Mouse (Mus musculus) c-Kit-negative CD71-positive TER-119-positive erythroid progenitor cells, embryonic 14.5 days (primary cell): ENCODE measurements around the gene Efl1.

ENCODE experiments used
- DNase-seq: peaks from one replicate; pipeline ENCODE4 v3.0.0-alpha.2; 2013; ENCODE audit warnings: low read depth, low spot score

Efl1 gene

GRCm38 (mm10) chr7:82811140-82811851 lies 162.9 kb downstream of the Efl1 start:
- no peak for DNase-seq

GRCm38 (mm10) chr7:82812186-82813155 lies 164.1 kb downstream of the Efl1 start:
- no peak for DNase-seq

GRCm38 (mm10) chr7:82819541-82819940 lies 171.1 kb downstream of the Efl1 start:
- no peak for DNase-seq

DNA sequence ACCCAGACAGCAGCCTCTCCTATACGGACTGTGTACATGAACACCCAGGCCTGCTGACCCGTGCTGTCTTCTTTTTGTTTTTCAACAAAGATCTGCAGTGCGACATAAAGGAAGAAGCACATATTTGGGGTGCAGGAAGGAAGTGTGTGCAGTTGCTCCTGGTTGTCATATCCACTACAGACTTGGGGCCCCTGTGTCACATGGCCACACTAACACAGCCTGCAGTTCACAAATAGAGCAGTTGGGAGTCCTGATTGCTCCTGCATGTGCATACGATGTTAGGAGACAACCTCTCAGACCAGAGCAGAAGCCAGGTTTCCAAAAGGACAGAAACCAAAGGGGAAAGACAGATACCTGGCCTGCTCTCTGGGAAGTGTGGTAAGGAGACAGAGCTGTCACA lies 172.2 kb downstream of the Efl1 start:
- DNase-seq: no peak

DNA sequence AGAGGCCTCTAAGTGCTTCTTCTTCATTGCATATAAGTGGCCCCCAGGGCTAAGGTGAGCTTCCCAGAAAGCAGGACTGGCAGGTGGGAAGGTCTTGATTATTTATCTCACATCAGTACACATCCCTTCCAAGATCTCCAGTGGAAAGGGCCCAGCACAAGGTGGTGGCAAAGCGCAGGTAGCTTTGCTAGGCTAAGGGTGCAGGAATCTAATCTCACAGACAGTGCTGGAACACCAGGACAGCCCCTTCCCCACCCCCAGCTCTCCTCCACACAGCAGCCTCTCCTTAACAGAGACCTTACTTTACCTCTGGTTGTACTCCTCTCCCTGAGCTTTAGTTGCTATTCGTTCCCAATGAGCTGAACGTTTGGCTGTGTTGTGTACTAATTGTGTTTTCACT lies 173.1 kb downstream of the Efl1 start:
- no peak for DNase-seq

DNA sequence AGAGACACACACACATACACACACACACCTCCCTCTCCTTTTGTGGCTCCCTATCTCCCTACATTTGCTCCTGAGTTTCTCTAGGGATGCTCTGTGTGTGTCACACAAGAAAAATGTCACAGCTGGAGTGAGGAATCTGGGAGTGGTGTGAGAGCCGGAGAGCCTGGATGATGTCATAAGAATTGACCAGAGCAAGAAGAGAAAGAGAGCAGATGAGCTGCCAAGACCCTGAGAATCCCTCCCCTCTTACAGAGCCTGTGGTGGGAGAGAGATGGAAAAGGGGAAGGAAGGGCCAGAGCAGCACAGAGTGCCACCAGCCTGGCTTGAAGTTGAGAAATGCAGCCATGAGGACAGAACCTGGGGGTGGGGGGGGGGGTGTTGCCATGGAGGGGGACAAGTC lies 174.1 kb downstream of the Efl1 start:
- DNase-seq: no peak
